Mouse (Mus musculus): Measurements from ENCODE around the gene Auts2.

GRCm38 (mm10) chr5:132292932-132293331 is 250.2 kb downstream of the Auts2 start:
- no peak for TF ChIP-seq POLR2A (IDR thresholded peaks at IDR 0.05; ENCODE audit: low read depth, low read length)
- TF ChIP-seq CTCF (IDR thresholded peaks at IDR 0.05; ENCODE audit: extremely low read depth, insufficient read length, insufficient replicate concordance, low read depth, low read length) = no peak

Measured in small intestine, adult 2 months (tissue).